Mouse (Mus musculus) urinary bladder, postnatal 36 days (tissue): Measurements from ENCODE around the gene Pnma1.

ENCODE experiments used
- DNase-seq, 2 experiments: peaks; one replicate each; pipeline ENCODE4 v3.0.0; 2022; ENCODE audit warnings: low spot score in 2 of 2, mixed read lengths in 1 of 2

Gene Pnma1

DNA sequence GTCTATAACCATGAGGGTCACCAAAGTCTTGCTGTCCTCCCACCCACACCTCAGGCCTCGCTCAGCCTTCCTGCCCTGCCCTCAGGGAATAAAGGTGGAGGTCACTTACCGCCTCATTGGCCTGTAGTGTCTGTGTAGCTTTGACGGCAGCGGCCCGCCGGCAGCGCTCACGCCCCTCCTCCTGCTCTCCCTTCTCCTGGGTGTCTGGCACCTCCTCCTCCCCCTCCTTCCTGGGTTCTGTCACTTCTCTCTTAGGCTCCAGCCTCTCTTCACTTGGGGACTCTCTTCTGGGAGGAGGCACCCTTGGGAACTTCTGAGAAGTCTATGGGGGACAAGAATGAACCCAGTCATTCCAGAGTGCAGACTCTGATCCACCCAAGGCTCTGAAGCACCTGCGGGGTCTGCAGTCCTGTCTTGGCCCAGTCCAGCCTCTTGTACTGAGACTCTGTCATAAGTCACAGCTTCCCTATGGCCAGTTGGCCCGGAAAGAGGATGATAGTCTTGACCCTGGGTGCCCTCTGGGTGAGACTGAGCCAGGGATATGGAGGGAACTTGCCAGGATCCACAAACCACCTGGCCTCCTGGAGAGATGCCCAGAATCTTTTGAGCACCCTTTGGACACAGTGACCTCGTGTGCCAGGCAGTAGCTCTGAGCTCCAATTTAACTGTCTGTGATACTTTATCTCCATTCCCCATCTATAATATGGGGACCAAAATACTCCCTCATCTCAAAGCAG is 6.7 kb upstream of the Pnma1 start:
- DNase-seq, result no peak

DNA sequence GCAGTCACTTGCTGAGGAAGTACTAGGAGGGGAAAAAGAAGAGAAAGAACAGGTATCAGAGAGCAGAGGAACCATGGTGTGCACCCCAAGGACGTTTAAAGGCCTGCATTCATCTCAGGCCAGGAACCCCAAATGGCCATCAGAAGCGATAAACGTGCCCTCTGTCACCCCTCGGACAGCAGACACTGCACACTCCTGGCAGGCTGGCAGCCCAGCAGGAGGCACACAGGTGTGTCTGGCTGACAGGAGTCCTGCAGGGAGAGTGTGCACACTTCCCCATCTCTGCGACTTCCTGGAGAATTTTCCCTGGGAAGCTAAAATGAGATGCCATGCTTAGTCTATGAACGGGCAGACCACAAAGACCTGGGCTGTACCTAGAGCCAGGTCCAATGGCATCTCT is 5.1 kb upstream of the Pnma1 start:
- no peak for DNase-seq

DNA sequence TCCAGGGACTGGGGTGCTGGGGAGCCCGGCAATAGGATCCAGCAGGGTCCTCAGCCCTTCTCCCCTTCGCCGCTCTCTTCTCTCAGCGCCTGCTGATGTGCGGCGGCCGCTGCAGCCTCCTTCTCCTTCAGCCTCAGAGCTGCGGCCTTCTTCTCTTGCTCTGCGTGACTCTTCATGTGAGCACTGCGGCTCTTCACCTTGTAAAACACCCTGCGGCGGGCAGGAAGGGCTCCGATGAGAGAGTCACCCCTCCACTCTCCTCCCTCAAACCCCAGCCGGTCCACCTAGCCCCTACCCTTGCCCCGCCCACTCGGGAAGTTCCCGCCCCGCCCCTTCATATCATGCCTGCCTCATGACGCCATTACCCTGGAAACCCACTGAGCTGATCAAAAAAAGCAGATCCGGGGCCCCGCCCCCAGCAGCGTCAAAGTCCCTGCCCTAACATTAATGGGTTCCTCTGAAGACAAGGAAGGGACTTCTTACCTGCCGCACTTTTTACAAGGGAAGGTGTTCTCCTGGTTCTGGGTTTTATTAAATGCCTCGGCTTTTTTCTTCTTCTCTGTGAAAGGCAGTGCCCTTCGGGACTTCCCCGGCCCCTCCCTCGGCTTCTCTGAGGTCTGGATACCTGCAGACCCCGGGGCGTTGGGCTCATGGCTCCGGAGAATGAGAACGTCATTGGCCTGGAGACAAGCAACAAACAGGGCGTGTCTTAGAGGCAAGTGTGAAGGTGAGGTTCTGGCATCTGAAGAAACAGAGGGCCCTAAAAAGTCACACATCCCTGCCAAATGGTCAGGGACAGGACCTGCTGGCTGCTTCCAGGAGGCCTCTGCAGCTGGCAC is 4.3 kb upstream of the Pnma1 start:
- DNase-seq, result no peak

DNA sequence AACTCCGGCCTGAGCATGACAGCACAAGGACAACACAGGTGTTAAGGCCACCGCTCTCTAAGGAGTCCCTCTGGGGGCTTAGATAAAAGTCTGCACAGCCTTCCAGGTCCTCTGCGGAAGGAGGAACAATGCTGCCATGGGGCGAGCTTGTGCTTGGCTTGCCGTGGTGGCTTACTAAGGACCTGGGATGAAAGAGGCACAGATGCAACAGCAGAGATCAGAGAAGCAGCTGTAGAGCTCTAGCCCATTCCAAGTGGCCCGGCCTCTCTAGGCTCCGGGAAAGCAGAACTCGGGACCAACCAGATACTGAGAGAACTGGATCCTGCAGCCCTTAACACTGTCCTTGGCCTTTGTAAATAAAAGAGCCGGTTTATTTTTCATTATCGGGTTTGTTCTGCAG is 3.6 kb upstream of the Pnma1 start:
- DNase-seq, result no peak

DNA sequence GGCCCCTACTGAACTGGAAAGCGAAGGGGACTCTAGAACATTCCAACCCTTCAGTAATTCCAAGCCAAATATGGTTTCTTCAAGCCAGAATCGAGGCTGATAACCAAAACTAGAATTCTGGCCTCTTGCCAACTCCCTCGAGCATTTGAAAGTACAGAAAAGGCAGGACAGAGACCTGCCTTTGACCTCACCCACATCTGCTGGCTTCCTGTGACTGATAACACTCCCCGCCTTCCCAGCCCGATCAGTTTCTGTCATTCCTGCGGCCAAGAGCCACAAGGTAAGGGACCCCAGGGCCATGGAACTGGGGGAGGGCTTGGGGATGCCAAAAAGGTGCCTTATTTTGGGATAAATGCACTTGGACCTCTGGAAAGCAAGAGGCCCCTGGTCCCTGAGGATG is 2.7 kb upstream of the Pnma1 start:
- DNase-seq, result no peak

DNA sequence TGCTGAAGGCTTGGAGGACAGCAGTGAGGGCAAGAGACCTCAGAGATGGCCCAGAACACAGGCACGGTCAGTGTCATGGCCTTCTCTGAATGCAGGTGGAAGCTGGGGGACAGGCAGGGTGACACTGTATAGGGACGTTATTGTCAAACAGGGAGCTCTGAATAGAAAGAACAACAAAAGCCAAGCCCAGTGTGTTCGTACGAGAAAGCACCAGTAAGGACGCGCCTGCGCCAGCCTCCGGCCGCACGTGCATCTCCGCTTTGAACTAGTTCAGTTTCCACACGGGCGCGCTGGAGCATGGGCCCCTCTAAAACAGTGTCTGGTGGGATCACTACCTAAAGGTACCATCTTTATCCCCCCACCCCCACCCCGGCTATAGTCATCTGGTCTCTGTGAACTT is 1.7 kb upstream of the Pnma1 start:
- no peak for DNase-seq

DNA sequence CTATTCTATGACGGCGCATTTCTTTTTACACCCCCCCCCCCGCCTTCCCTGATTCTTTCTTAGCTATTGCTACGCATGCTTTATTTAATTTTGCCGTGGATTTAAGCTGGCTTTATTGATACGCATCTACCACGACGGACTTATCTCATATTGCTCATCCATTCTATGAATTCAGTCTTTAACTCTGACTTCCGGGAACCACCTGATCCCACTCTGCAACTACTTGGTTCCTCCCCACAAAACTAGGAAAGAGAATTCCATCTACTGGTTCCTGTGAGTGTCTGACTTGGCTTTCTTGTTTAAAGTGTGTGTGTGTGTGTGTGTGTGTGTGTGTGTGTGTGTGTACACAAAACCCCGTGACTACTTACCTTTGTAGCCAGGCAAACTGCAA is 328 bp upstream of the Pnma1 start:
- no peak for DNase-seq

DNA sequence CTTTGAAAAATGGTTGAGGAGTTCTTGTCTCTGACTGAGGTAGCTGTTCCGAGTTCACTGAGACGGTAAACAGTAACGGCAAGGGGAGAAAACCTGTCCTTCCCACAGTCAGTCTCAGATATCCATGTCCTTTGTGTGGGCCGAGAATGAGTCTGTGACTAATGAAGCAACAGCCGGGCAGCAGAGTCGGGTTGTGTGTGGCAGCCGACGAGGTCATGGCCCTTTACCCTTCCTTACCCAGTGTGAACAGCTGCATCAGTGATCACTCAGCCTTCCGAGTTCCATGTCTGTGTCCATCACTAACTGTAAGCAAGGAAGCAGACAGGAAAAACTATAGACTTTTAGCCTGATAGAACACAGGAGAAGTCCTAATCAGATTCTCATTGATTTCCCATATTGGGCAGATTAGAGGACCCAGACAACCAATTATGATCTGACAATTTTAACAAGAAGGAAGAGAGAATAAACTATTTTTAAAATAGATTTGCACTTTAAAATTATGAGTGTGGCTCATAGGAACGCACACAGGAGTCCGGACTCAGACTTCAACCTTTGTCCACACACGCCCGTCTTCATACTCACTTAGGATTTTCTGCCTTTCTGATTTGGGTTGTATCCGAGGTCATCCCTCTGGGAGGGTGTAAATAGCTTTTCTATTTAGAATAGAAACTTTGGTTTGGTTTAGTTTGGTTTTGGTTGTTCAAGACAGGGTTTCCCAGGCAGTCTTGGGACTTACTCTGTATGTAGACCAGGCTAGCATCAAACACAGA is 5.8 kb downstream of the Pnma1 start:
- no peak for DNase-seq

DNA sequence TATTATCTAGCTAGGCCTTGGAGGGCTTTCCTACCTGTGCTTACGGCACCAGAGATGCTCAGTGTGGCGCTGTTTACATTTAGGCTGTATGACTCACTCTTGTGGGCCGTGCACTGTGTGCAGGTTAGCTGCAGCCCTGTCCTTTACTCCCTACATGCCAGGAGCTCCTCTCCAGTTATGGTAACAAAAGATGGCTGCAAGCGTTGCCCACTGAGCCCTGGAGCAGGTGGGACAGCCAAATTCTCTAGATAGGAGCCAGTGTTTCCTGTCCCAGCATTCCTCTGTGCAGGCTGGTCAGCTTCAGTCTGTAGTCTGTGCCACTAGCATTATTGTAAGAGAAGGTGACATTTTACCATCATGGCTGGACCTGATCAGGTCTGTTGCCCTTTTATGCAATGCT is 7.0 kb downstream of the Pnma1 start:
- no peak for DNase-seq

DNA sequence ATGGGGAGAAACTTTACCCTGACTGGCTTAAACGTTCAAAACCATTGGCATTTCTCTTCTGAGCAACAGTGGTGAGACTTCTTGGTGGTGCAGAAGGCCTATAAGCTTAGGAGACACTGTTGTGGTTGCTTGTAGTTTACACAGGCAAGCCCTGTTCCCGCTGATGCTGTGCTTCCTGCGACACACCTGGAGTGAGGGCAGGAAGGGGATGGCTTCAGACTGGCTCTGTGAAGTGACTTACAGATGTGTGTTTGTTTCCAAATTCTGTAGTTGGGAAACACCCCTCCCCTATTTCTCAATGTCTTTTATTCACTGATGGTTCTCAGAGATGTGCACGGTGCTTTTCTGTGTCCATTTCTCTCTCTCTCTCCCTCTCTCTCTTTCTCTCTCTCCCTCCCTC is 8.2 kb downstream of the Pnma1 start:
- no peak for DNase-seq

DNA sequence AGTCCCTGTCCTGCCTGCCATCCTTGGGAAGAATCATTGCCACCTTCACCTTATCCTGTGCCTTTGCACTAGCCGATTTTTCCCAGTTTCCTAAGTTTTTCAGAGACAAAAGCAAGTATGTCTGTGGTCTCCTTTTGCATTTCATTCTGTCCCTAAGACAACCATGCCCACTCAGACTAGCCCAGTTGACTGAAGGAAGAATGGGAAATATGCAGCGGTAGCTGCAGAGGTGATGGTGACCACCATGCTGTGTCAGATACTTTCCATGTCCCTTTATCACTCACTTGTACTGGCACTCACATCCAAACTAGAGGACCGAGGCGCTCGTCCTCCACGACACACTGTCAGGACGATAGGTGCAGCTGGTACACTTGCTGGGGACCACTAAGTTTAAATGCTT is 11.2 kb downstream of the Pnma1 start:
- no peak for DNase-seq

DNA sequence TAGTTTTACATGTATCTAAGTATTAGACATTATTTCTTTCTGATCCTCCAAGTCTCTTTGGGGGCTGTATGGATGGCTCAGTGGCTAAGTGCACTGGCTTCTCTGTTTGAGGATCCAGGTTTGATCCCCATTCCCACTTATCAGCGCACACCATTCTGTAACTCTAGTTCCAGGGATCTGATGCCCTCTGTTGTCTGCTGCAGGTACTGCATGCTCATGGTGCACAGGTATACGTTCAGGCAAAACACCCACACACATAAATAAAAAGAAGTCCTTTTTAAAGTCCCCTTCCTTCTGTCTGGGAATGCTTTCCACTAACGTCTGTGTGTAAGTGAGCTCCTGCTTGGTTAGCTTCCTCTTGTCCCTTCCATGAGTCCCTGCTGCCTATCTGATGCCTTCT is 16.0 kb downstream of the Pnma1 start:
- DNase-seq, result no peak

DNA sequence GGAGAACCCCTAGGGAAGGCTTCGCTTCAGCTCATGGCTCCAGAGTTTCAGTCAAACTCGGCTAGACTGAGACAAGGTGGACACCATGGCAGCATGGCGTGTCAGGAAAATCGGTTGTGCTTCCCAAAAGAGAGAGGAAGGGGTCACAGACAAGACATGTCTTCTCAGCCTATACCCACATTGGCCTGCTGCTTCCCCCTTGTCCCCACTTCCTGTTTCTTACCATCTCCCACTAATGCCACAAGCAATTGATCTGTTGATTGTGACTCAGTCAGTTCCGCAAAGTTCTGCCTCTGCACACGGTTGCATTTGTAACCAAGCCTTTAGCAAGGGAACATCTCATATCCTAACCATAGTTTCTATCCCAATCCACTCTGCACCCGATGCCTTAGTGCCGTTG is 18.4 kb downstream of the Pnma1 start:
- no peak for DNase-seq

DNA sequence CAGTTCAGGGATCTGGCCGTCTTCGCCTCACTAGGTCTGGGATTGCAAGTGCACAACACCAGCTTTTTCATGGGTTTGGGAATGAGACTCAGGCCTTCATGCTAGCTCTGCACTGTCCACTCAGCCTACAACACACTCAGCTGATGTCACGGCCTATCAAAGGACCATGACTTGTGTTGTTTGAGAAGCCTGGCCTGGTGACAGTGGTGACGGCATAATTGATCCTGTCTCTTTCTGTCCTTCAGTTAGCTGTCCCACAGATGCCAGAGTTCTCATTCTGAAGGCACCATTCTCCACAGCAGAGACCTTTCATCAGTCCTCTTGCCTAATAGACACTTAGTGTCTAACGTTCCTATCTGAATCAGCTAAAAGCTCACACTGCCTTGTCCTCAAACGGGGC is 19.7 kb downstream of the Pnma1 start:
- no peak for DNase-seq

DNA sequence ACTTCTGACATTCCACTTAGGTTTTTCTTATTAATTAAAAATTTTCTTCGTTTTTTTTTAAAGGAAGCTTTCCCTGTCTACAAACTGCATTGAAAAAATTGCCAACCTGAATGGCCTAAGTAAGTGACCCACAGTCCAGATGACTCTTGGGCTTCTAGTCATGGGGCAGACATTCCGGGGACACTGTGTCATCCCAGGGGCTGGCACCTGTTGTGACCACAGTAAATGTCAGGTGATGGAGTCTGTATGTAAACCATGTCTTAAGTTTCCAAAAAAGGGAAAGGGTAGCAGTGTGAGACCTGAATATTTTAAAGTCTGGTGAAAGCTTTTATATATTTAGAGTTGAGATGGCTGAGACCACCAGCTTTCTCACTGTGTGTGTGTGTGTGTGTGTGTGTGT is 21.4 kb downstream of the Pnma1 start:
- no peak for DNase-seq

DNA sequence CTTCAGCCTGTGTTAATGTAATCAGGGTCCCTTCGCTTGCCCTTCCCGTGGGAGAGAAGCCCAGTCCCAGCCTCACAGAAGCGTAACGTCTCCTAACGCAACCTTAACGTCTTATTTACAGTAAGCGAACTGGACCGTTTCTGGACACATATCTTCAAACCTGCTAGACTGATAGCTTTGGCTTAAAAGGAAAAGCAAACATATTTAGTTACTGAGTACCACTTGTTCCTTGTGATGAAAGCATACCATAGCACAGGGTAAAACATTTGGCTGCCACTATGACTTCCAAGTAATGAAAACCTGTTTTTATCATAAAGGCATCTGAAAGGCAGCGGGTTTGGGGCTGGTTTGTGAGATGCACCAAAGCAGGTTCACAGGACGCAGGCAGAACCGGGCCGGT is 22.4 kb downstream of the Pnma1 start:
- no peak for DNase-seq

DNA sequence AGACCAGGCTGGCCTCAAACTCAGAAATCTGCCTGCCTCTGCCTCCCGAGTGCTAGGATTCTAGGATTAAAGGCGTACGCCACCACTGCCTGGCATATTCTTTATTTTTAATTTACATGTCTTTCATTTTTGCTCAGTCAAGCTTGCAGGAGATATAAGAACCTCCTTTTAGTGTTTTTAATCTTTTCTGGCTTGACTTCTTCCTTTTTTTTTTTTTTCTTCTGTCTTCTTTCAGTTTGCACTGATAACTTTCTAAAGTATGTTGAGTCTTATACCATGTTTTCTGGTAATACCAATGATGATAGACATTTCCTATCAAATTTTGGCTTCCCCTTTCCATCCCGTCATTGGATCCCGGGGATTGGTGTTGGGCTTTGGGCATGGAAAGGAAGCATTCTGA is 28.7 kb downstream of the Pnma1 start:
- no peak for DNase-seq

DNA sequence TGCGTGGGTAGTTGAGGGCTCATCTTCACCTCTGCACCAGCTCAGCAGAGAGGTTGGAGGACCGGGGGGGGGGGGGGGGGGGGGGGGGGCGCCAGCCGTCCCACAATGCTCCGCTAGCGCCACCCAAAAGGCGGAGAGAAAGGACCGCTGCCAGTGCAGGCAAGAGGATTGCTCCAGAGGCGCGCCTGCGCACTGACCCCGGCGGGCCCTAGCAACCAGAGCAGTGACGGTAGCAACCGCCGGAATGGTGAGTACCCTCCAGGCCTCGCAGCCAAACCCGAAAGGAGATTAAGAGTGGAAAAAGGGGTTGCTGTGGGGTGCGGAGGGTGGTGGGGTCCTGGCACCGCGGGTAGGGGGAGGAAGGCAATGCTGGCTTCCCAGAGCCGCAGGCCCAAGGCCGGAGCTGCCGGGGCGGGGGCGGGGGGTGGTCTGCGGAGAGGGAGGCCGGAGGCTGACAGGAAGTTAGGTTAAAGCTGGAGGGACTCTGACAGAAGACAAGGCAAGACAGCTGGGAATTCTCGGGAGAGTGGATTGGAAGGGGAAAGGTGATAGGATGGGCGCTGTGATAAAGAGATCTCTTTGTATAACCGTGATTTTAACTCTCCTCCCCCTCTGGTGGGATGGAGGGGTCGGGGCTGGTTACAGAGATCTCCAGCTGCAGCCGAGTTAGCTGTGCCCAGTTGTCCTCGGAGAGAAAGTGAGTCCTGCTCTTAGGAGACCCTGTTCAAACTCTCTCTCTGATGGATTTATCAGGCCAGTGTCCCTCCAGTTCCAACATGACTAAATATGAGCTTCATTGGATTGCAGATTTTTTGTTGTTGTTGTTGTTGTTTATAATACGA is 33.9 kb downstream of the Pnma1 start, which contains the start of gene Dnal1:
Dnal1 (plus strand) TSS at position 214 of the 842 bp plus-strand sequence.
- DNase-seq, result peak; percentile 68 to 89

DNA sequence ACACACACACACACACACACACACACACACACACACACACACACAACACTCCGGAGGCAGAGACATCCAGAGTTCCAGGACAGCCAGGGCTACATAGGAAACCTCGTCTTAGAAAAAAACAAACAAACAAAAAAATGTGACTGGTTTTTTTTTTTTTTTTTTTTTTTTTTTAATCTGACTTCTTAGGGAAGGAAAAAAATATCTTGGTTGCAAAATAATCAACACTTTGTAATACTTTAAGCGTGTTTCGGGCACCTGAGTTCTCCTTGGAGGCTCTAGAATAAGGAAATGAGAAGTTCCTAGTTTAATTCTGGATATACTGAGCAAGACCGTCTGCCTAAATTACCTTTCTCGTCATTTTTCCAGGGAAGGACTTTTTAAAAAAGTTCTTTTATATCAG is 34.6 kb downstream of the Pnma1 start:
- no peak for DNase-seq

DNA sequence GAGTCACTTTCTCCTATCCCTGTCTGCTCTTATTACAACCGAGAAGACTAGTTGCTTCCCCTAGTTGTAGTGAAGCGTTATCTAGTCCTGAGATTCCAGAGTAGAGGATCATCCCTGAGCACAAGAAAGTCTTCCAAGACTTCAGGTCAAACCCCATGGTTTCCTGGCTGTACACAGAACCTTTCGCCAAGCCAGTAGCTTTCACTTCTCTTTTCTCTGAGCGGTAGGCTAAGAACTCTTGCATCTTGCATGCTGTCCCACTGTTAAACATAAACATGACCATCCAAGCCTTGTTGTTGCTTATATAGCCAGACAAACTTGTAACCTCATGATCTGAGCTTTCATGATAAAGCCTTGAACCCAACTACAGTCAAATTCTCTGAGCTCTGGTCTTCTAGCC is 37.5 kb downstream of the Pnma1 start:
- no peak for DNase-seq

DNA sequence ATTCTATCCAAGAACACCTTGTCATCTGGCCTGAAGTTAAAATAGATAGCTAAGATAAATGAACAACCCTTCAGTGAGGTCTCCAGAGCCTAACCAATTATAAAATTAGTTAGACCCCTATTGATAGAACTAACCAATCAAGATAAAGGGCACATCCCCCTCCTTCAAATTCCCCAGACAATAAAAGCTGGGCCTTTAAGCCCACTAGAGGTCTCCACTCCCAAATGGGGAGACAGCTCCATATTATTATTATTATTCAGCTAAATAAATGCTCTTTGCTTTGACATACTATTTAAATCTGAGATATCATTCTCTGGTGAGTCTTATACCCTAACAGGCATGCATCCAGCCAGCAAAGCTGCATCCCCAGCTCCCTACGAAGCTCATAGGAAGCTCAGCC is 38.4 kb downstream of the Pnma1 start:
- DNase-seq, result no peak

DNA sequence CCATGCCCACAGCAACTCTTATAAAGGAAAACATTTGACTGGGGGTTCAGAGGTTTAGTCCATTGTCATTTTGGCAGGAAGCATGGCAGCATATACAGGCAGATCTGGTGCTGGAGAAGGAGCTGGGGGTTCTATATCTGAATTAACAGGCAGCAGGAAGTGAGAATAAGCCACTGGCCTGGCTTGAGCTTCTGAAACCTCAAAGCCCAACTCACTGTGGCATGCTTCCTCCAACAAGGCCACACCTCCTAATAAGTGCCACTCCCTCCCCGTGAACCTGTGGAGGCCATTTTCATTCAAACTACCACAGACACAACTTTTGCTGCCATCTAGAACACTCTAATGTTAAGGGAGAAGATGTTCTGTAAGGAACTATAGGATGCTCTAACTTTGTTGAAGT is 40.6 kb downstream of the Pnma1 start:
- DNase-seq, result no peak
